Mouse (Mus musculus): ENCODE data around the gene Gadd45gip1. TPM values are rescaled to one million over a fixed set of nuclear protein-coding genes. Genes with fewer than 3 reads are reported as not detected.

Gadd45gip1 gene
- polyA plus RNA-seq, 1 experiment from 2014 or later: 36.3 TPM

DNA sequence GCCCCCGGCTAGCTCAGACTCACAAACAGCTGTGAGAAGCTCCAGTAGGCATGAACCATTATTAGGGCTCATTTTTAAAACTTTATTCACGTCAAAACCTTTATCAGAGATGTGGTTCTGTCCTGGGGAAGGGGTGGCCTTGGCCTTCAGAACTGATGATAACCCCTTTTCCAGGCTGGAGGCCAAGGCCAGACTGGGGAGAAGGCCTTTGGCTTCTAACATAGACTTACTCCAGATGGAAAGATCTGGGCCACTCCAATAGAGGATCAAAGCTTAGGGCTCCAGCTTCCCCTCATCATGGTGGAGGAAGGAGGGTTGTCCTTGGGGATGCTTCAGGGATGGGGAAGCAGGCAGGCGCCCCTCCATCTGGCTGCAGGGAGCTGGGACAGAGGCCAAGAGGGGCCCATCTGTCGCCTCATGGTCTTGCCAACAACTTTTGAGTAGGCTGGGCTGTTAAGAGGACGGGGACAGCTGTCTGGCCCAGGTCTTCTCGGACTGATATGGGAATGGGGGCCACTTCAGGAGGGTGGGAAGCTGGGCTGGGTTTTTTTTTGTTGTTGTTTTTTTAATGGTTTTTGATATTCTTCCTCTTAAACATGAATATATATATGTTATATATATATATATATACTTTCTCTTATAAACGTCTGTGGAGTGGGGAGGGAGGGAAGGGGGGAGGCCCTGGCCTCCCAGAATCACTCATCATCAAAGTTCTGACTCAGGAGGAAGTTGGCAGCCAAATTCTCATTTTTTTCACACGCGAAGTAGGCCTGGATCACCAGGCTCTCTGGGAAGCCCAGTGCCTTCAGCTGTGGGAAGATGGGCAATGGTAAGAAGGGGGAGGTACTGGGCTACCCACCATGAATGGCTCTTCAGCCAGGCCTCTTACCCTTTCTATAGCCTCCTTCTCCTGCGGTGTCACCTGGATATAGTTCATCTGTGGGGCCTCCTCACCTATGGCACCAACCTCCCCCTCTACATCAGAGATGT lies 3.8 kb downstream of the Gadd45gip1 start:
- Histone ChIP-seq H3K4me3 (no peak overlapping the region), H3K27ac (replicated peaks) (peak overlapping the region; percentile 94), H3K9ac (replicated peaks) (no peak overlapping the region), H3K9me3 (no peaks in the 10 kb centered on the region), H3K4me1 (peaks cover 53% of the 10 kb centered on the region), H3K4me2 (replicated peaks) (no peak overlapping the region; the same call in 1 of the 2 replicates), H3K36me3 (peaks cover 41% of the 10 kb centered on the region), H3K27me3 (no peaks in the 10 kb centered on the region)
- ATAC-seq (replicated peaks): peak; percentile 74
- 42% methylated on average over 10 of the region's 10 CpGs for WGBS

DNA sequence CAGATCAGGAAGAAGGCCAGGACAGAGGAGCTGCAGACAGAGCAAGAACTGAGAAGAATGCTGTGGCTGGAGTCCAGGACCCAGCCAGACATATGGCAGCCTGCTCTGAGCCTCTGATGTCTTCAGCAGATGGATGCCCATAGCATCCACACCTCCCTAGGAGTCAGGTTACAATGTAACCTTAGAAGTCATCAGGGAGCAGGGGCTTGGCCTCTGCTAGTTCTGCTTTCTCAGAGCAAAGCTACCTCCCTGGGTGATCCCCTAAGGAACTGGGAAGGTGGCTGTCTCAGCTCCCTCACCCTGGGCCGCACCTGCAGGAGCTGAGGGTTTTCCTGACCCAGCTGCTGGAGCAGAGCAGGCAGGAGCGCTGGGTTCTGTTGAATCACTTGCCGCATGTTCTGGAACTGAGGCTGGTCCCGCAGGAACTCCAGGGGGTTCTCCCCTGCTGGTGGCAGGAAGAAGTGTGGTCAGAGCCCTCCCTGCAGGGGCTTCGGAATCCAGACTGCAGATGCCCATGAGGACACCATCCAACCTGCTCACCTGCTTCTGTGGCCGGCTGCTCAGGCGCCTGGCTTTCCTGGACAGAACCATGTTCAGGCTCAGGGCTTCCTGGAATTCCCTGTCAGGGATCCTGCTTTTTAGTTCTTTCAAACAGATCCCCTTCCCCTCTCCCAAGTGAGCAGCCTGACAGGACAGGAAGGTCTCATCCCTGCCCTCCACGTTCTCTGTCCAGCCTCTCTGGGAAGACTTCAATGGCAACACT lies 6.0 kb downstream of the Gadd45gip1 start:
- peaks cover 55% of the 10 kb centered on the region for H3K36me3 ChIP-seq

DNA sequence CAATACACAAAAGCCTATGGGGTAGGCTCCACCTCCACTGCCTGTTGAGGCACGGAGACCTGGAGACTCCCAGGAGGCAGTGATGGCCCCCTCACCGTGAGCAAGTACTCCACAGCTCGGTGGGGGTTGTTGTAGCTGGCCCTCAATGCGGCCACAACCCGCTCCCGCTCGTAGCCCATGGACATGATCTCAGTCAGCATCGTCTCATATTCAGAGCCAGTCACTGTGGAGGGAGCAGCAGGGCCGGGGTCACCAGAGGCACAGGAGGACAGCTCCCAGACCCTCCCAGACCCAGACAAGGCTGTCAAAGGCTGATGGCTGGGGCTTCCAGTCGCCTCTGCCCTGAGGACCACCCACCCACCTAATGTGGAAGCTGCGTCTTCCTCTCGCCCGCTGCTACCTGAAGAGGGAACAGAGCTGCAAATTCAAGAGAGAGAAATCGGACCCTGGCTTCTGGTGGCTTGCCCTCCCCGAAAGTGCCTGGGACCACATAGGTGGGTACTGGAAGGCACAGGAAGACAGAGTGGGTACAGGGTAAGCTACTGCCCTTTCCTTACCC lies 6.7 kb downstream of the Gadd45gip1 start:
- WGBS: 88% methylated on average over 15 of the region's 15 CpGs
- Histone ChIP-seq H3K27ac (replicated peaks) (no peak overlapping the region), H3K9ac (replicated peaks) (no peak overlapping the region), H3K27me3 (no peaks in the 10 kb centered on the region), H3K4me1 (peaks cover 54% of the 10 kb centered on the region), H3K4me3 (no peak overlapping the region), H3K36me3 (peaks cover 62% of the 10 kb centered on the region), H3K4me2 (replicated peaks) (no peak overlapping the region), H3K9me3 (no peaks in the 10 kb centered on the region)
- no peak for ATAC-seq (replicated peaks)

More for the DNA sequence above, 6.0 kb downstream of the Gadd45gip1 start:
- no peaks in the 10 kb centered on the region for H3K9me3 ChIP-seq
- no peak overlapping the region for H3K4me2 ChIP-seq (replicated peaks)
- WGBS: 74% methylated on average over 8 of the region's 8 CpGs
- no peak for ATAC-seq (replicated peaks)
- peaks cover 53% of the 10 kb centered on the region for H3K4me1 ChIP-seq
- no peak overlapping the region for H3K9ac ChIP-seq (replicated peaks)
- no peaks in the 10 kb centered on the region for H3K27me3 ChIP-seq
- H3K4me3 ChIP-seq: no peak overlapping the region
- H3K27ac ChIP-seq (replicated peaks): peak overlapping the region; percentile 94; the same call in 1 of the 2 replicates

DNA sequence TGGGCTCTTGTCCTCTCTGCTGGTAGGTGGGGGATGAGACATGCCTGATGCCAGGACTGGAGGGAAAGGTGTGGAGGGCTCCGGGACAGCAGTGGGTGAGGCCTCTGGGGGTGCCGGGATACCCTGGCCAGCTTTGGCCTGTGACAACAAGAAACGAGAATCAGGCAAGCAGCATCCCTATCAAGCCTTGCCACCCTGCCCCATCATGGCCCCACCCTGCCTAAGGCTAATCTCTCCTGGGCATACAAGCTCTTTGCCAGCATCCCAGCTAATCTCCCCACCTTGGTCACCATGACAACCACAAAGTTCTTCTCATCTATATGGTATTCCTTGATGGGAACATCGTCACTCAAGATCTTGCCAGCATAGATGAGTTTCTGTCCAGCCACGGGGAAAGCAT lies 7.2 kb downstream of the Gadd45gip1 start:
- Histone ChIP-seq H3K9ac (replicated peaks) (no peak overlapping the region), H3K9me3 (no peaks in the 10 kb centered on the region), H3K36me3 (peaks cover 67% of the 10 kb centered on the region), H3K4me2 (replicated peaks) (no peak overlapping the region), H3K4me3 (no peak overlapping the region), H3K4me1 (peaks cover 54% of the 10 kb centered on the region), H3K27ac (replicated peaks) (no peak overlapping the region), H3K27me3 (no peaks in the 10 kb centered on the region)
- no peak for ATAC-seq (replicated peaks)
- 89% methylated on average over 5 of the region's 5 CpGs for WGBS

DNA sequence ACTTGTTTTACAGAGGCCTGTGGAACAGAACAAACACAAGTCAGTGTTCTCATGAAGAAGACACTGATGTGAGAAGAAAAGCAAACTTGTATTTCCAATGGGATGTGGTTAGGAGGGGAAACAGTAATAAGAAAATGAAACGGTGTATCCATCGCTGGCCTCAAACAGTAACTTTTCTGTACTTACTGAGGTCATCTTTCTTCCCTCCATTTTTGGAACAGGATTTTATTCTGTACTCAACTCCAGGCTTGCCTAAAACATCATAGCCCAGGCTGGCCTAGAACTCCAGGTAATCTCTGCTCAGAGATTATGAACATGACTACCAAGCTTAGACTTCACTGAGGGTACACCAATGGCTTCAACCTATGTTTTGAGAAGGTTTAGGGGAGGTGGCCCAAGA lies 8.1 kb downstream of the Gadd45gip1 start:
- H3K27me3 ChIP-seq: no peaks in the 10 kb centered on the region
- ATAC-seq (replicated peaks): no peak
- H3K4me2 ChIP-seq (replicated peaks): peak overlapping the region; percentile 60
- H3K9ac ChIP-seq (replicated peaks): no peak overlapping the region
- WGBS: 99% methylated on average over 2 of the region's 2 CpGs
- H3K9me3 ChIP-seq: no peaks in the 10 kb centered on the region
- no peak overlapping the region for H3K27ac ChIP-seq (replicated peaks)
- peaks cover 53% of the 10 kb centered on the region for H3K4me1 ChIP-seq
- H3K4me3 ChIP-seq: peak overlapping the region; percentile 59
- H3K36me3 ChIP-seq: peaks cover 69% of the 10 kb centered on the region

DNA sequence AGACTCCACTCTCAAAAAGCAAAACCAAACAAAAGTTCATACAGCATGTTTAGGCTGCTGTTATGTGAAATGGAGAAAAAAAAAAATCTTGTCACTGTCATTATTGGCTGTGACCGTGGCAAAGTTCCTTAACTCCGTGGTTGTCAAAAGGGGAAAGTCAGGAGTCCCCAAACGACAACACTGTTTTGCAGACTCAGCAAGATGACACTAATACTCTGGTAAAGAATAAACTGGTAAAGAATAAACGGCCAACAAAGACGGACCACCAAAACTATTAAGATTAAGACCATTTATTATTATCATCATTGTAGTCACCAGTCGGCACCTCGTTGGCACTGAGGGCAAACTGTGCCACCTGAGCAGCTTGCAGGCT lies 8.5 kb downstream of the Gadd45gip1 start:
- no peak for ATAC-seq (replicated peaks)
- peaks cover 73% of the 10 kb centered on the region for H3K36me3 ChIP-seq
- H3K4me2 ChIP-seq (replicated peaks): peak overlapping the region; percentile 60
- H3K27me3 ChIP-seq: no peaks in the 10 kb centered on the region
- peak overlapping the region; percentile 88 for H3K27ac ChIP-seq (replicated peaks)
- H3K4me1 ChIP-seq: peaks cover 53% of the 10 kb centered on the region
- peak overlapping the region; percentile 59 for H3K4me3 ChIP-seq
- WGBS: 2% methylated on average over 7 of the region's 7 CpGs
- no peaks in the 10 kb centered on the region for H3K9me3 ChIP-seq
- peak overlapping the region; percentile 70 for H3K9ac ChIP-seq (replicated peaks)

DNA sequence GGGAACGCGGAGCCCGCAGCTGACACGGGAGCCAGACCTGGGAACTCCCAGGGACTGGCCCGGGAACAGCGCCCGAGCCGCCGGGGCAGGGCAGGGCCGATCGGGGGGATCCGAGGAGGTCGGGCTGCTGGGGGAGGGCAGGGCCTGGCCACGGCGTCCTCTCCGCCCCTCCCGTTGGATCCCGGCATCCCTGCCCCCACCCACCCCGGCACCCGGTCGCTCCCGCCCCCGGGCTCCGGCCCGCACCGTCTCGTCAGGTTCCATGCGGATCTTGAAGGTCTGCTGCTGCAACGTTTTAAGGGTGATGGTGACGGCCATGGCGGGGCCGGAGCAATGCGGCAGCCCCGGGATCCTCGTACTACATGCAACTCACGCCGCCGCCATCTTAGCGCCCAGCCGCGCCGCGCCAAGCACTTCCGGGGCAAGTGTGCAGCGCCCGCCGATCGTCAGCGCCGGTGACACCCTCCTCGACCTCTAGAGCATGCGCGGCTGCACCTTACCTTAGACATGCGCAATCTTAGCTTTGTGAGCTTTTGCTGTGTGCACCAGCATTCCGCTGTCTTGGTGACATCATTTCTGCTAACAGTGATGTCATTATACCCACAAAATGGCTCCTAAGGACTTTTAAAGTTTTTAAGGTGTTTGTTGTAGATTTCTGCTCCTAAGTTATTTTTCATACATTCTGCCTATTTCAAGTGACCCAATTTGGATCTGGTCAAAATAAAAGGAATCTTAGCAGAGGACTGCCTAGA lies 9.1 kb downstream of the Gadd45gip1 start, which contains the start of gene Rad23a:
TSS of gene Rad23a (minus strand) at position 418 of the 752 bp plus-strand sequence.
- peak within 1 kb of the TSS; percentile 60 for H3K4me2 ChIP-seq (replicated peaks)
- H3K27me3 ChIP-seq: no peaks in the 10 kb centered on the region
- peak within 1 kb of the TSS; percentile 88 for H3K27ac ChIP-seq (replicated peaks)
- no peaks in the 10 kb centered on the region for H3K9me3 ChIP-seq
- peak within 1 kb of the TSS; percentile 59 for H3K4me3 ChIP-seq
- peak; percentile 95 for ATAC-seq (replicated peaks)
- under 1% methylated on average over 50 of the region's 55 CpGs for WGBS
- H3K36me3 ChIP-seq: peaks cover 76% of the 10 kb centered on the region
- peaks cover 54% of the 10 kb centered on the region for H3K4me1 ChIP-seq
- H3K9ac ChIP-seq (replicated peaks): peak within 1 kb of the TSS; percentile 70

DNA sequence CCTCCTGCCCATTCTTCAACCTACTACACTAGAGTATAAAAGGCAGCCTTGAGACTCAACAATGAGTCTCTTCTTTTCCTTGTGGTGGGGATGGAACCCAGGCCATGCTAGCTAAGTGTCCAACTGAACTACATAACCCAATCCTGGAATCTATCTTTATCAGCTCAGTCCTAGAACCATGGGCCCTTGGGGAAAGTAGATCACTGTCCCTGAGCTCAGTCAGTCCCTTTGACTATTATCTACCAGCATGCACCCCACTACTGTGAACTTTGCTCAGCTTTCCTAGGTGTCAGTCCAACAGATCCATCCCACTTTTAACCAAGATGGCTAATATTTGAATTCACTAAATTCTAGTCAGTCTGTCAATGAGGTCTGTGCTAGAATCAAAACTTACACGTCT lies 10.2 kb downstream of the Gadd45gip1 start:
- 79% methylated on average over 1 of the region's 1 CpGs for WGBS
- Histone ChIP-seq H3K4me1 (peaks cover 43% of the 10 kb centered on the region), H3K4me2 (replicated peaks) (no peak overlapping the region), H3K4me3 (no peak overlapping the region), H3K9me3 (no peaks in the 10 kb centered on the region), H3K27me3 (no peaks in the 10 kb centered on the region), H3K36me3 (peaks cover 65% of the 10 kb centered on the region), H3K9ac (replicated peaks) (no peak overlapping the region), H3K27ac (replicated peaks) (peak overlapping the region; percentile 88; the same call in 1 of the 2 replicates)
- no peak for ATAC-seq (replicated peaks)

DNA sequence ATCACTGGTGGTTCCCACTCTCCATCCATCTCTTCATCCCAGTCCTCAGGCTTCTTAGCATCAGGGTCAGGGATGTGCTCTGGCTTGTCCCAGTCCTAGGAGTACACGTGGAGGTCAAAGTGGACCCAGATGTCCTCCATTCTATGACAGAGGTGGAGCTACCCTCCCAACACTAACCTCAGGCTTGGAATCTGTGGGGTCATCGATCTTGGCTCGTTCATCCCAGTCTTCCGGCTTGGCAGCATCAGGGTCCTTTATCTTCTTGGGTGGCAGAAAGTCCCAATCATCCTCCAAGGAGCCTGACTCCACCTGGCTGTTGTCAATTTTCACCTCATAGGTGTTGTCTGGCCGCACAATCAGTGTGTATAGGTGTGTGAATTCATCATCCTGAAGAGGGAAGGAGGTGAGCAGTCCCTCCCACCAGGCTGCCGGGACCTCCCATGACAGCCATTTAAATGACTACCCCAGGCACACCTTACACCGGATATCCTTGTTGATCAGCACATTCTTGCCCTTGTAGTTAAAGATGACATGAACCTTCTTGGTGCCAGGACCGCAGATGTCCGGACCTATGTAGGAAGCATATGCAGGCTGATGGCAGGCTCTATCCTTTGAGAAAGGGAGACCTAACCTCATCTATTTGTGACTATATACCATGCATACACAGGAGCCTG lies 13.2 kb downstream of the Gadd45gip1 start:
- Histone ChIP-seq H3K9me3 (no peaks in the 10 kb centered on the region), H3K4me2 (replicated peaks) (peak overlapping the region; percentile 78), H3K27ac (replicated peaks) (no peak overlapping the region), H3K27me3 (no peaks in the 10 kb centered on the region), H3K36me3 (peaks cover 43% of the 10 kb centered on the region), H3K9ac (replicated peaks) (peak overlapping the region; percentile 97), H3K4me1 (peaks cover 42% of the 10 kb centered on the region), H3K4me3 (peak overlapping the region; percentile 95)
- ATAC-seq (replicated peaks): no peak
- WGBS: 92% methylated on average over 9 of the region's 9 CpGs

DNA sequence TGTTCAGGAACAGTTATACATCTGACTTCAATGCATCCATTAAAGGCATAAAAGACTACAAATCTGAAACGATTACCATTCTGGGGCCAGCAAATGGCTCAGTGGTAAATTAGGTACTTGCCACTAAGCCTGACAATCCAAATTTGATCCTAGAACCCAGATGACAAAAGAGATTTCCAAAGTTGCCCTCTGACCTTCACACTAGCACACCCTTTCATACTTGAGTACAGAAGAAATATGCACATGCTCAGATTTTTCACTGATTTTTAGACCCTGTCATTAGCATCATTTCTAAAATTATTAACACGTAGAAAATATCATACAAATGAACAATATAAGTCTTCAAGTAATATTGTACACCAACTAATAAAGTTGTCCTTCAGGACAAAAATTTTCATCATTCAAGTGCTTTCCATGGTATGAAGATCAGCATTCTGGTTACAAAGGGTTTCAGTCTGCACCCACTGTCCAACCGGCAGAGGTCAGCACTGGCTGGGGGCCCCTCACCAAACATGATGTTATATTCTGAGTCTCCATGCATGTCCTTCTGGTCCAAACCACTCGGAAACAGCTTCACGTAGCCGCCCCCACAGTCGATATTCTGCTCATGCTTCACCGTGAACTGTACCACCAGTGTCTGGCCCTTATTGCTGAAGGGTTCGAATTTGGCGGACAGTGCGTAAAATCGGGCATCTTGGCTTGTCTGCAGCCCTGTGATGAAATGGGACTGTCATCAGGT lies 14.2 kb downstream of the Gadd45gip1 start:
- 12% methylated on average over 12 of the region's 12 CpGs for WGBS
- Histone ChIP-seq H3K9ac (replicated peaks) (peak overlapping the region; percentile 97), H3K4me2 (replicated peaks) (peak overlapping the region; percentile 78), H3K4me3 (peak overlapping the region; percentile 95), H3K27ac (replicated peaks) (peak overlapping the region; percentile 86), H3K36me3 (peaks cover 43% of the 10 kb centered on the region), H3K27me3 (no peaks in the 10 kb centered on the region), H3K4me1 (peaks cover 37% of the 10 kb centered on the region), H3K9me3 (no peaks in the 10 kb centered on the region)
- no peak for ATAC-seq (replicated peaks)

Measured in forebrain, embryonic 15.5 days (tissue).